Comparison of ENCODE assay signal across 9 mouse cellular contexts in genomic region chr3:84335421-84336073, GRCm38 (mm10). TPM values are rescaled to one million over a fixed set of nuclear protein-coding genes. Genes with fewer than 3 reads are reported as not detected.
DNase-seq lines count a peak whose midpoint lies in the region; ATAC-seq and TF ChIP-seq lines count a peak whose summit lies in the region.
"Had no signal": no experiment of that assay in that cellular context is flagged by ENCODE, and none has a peak within 500 bp of the region (broad histone marks: within the 10 kb centered on the region; RNA-seq: fewer than 3 reads in every experiment).

No protein-coding gene starts in this region.

- peaks cover 2% of the 10 kb centered on the region; the same call in 1 of the 2 replicates for H3K27me3 ChIP-seq in forebrain, embryonic 11.5 days (ENCODE audit: control insufficient read depth, insufficient read depth, low read length)
- peaks cover 9% of the 10 kb centered on the region; the same call in 1 of the 2 replicates for H3K27me3 ChIP-seq in forebrain, embryonic 14.5 days (replicated peaks; ENCODE audit: control insufficient read depth, insufficient read depth, low read length)
- H3K27me3 ChIP-seq in limb, embryonic 12.5 days: peaks cover 36% of the 10 kb centered on the region
- H3K27me3 ChIP-seq in limb, embryonic 10.5 days (ENCODE audit: low read depth, poor library complexity, severe bottlenecking): peaks cover 55% of the 10 kb centered on the region
- H3K27me3 ChIP-seq in hindbrain, embryonic 10.5 days (ENCODE audit: insufficient read depth, poor library complexity, severe bottlenecking): peaks cover 46% of the 10 kb centered on the region
- peaks cover 10% of the 10 kb centered on the region; the same call in 1 of the 2 replicates for H3K27me3 ChIP-seq in midbrain, embryonic 13.5 days
- H3K27me3 ChIP-seq in cerebellum, adult 2 months (ENCODE audit: control insufficient read depth, insufficient read depth, low read length): no peaks in the 10 kb centered on the region

- H3K4me3 ChIP-seq in forebrain, embryonic 11.5 days (ENCODE audit: low read depth, low read length): no peak overlapping the region
- H3K4me3 ChIP-seq in forebrain, embryonic 14.5 days (ENCODE audit: low read depth, low read length): no peak overlapping the region
- H3K4me3 ChIP-seq in limb, embryonic 12.5 days (replicated peaks): no peak overlapping the region
- no peak overlapping the region for H3K4me3 ChIP-seq in limb, embryonic 10.5 days
- H3K4me3 ChIP-seq in hindbrain, embryonic 10.5 days: peak overlapping the region; percentile 36
- H3K4me3 ChIP-seq in midbrain, embryonic 13.5 days (replicated peaks): no peak overlapping the region
- no peak overlapping the region for H3K4me3 ChIP-seq in cerebellum, adult 2 months (replicated peaks; ENCODE audit: insufficient read depth, low read depth, low read length)

- TF ChIP-seq POLR2A in cerebellum, adult 2 months (IDR thresholded peaks at IDR 0.05; ENCODE audit: borderline replicate concordance, insufficient read depth, low read length): no peak

- H3K36me3 ChIP-seq in forebrain, embryonic 11.5 days (ENCODE audit: control insufficient read depth, insufficient read depth, low read length): no peaks in the 10 kb centered on the region
- no peaks in the 10 kb centered on the region for H3K36me3 ChIP-seq in forebrain, embryonic 14.5 days (ENCODE audit: control insufficient read depth, insufficient read depth, low read length)
- H3K36me3 ChIP-seq in limb, embryonic 12.5 days: no peaks in the 10 kb centered on the region
- no peaks in the 10 kb centered on the region for H3K36me3 ChIP-seq in limb, embryonic 10.5 days
- no peaks in the 10 kb centered on the region for H3K36me3 ChIP-seq in hindbrain, embryonic 10.5 days
- no peaks in the 10 kb centered on the region for H3K36me3 ChIP-seq in midbrain, embryonic 13.5 days

- H3K4me2 ChIP-seq in forebrain, embryonic 11.5 days (ENCODE audit: low read depth, low read length, severe bottlenecking): peak overlapping the region; percentile 19; the same call in 1 of the 2 replicates
- H3K4me2 ChIP-seq in forebrain, embryonic 14.5 days (ENCODE audit: low read length): no peak overlapping the region
- H3K4me2 ChIP-seq in limb, embryonic 12.5 days: 0 out of 2 replicates have a peak overlapping the region, but pooled peaks have one; percentile 47
- H3K4me2 ChIP-seq in midbrain, embryonic 13.5 days (replicated peaks): peak overlapping the region; percentile 42

- no peaks in the 10 kb centered on the region for H3K9me3 ChIP-seq in forebrain, embryonic 11.5 days (ENCODE audit: control insufficient read depth, low read length)
- no peaks in the 10 kb centered on the region for H3K9me3 ChIP-seq in forebrain, embryonic 14.5 days (replicated peaks; ENCODE audit: control insufficient read depth, low read length)
- no peaks in the 10 kb centered on the region for H3K9me3 ChIP-seq in limb, embryonic 12.5 days
- H3K9me3 ChIP-seq in limb, embryonic 10.5 days (replicated peaks): no peaks in the 10 kb centered on the region
- no peaks in the 10 kb centered on the region for H3K9me3 ChIP-seq in hindbrain, embryonic 10.5 days
- no peaks in the 10 kb centered on the region for H3K9me3 ChIP-seq in midbrain, embryonic 13.5 days

- H3K27ac ChIP-seq in forebrain, embryonic 11.5 days (ENCODE audit: low read depth, low read length): no peak overlapping the region
- H3K27ac ChIP-seq in forebrain, embryonic 14.5 days (ENCODE audit: low read depth, low read length): no peak overlapping the region
- H3K27ac ChIP-seq in limb, embryonic 12.5 days: no peak overlapping the region
- H3K27ac ChIP-seq in limb, embryonic 10.5 days: no peak overlapping the region
- no peak overlapping the region for H3K27ac ChIP-seq in hindbrain, embryonic 10.5 days
- no peak overlapping the region for H3K27ac ChIP-seq in midbrain, embryonic 13.5 days
- H3K27ac ChIP-seq in cerebellum, adult 2 months (ENCODE audit: insufficient read depth, low read length): no peak overlapping the region

- H3K4me1 ChIP-seq in forebrain, embryonic 11.5 days (replicated peaks; ENCODE audit: control insufficient read depth, insufficient read depth, low read length): no peaks in the 10 kb centered on the region
- H3K4me1 ChIP-seq in forebrain, embryonic 14.5 days (ENCODE audit: control insufficient read depth, insufficient read depth, low read length): peaks cover 2% of the 10 kb centered on the region; the same call in 1 of the 2 replicates
- peaks cover 10% of the 10 kb centered on the region for H3K4me1 ChIP-seq in limb, embryonic 12.5 days (replicated peaks)
- H3K4me1 ChIP-seq in limb, embryonic 10.5 days: peaks cover 28% of the 10 kb centered on the region
- H3K4me1 ChIP-seq in hindbrain, embryonic 10.5 days (replicated peaks): peaks cover 28% of the 10 kb centered on the region
- peaks cover 23% of the 10 kb centered on the region for H3K4me1 ChIP-seq in midbrain, embryonic 13.5 days (replicated peaks)
- peaks cover 3% of the 10 kb centered on the region; the same call in 1 of the 2 replicates for H3K4me1 ChIP-seq in cerebellum, adult 2 months (ENCODE audit: control insufficient read depth, insufficient read depth, low read length)

- peak; percentile 49 for DNase-seq in forebrain, embryonic 11.5 days (ENCODE audit: low spot score)
- DNase-seq in forebrain, embryonic 14.5 days (ENCODE audit: low spot score): no peak
- DNase-seq in limb, embryonic 10.5 days (ENCODE audit: low spot score): no peak
- DNase-seq in hindbrain, embryonic 10.5 days (ENCODE audit: low spot score): no peak
- no peak for DNase-seq in cerebellum, adult 2 months
- no peak for DNase-seq in gastrocnemius, adult 18-20 months (ENCODE audit: low spot score)
- DNase-seq: lung, adult 2 months had no signal

- ATAC-seq in forebrain, embryonic 11.5 days (replicated peaks; ENCODE audit: low FRiP score): no peak
- ATAC-seq in forebrain, embryonic 14.5 days: no peak
- no peak for ATAC-seq in limb, embryonic 12.5 days (ENCODE audit: insufficient number of reproducible peaks, insufficient read depth, low FRiP score, low TSS enrichment, low read depth)
- no peak for ATAC-seq in midbrain, embryonic 13.5 days

- no peak for TF ChIP-seq CTCF in cerebellum, adult 2 months (IDR thresholded peaks at IDR 0.05; ENCODE audit: borderline replicate concordance, insufficient read depth, low read depth, low read length)

- WGBS in forebrain, embryonic 11.5 days: 32% methylated on average over 8 of the region's 8 CpGs
- 34% methylated on average over 8 of the region's 8 CpGs for WGBS in forebrain, embryonic 14.5 days
- WGBS in limb, embryonic 12.5 days: 39% methylated on average over 8 of the region's 8 CpGs
- WGBS in limb, embryonic 10.5 days: 41% methylated on average over 8 of the region's 8 CpGs
- WGBS in hindbrain, embryonic 10.5 days: 39% methylated on average over 8 of the region's 8 CpGs
- WGBS in midbrain, embryonic 13.5 days: 35% methylated on average over 8 of the region's 8 CpGs
- WGBS in cerebellum, adult 2 months: 60% methylated on average over 8 of the region's 8 CpGs

- no peak overlapping the region for H3K9ac ChIP-seq in forebrain, embryonic 11.5 days (ENCODE audit: low read length)
- H3K9ac ChIP-seq in forebrain, embryonic 14.5 days (ENCODE audit: low read length): no peak overlapping the region
- H3K9ac ChIP-seq in limb, embryonic 12.5 days (replicated peaks): no peak overlapping the region
- no peak overlapping the region for H3K9ac ChIP-seq in midbrain, embryonic 13.5 days (replicated peaks)

RNA-seq across cellular contexts. Expression of gene Trim2, which starts 28.9 kb away (rescaled TPM):
- polyA plus RNA-seq in forebrain, embryonic 11.5 days (2014; fragmentation: Nextera tagmentation; extraction: Ambion mirVana): 63.0 and 70.3 TPM in 2 replicates
- 117 and 162 TPM in 2 replicates for polyA plus RNA-seq in forebrain, embryonic 14.5 days (2014; fragmentation: Nextera tagmentation; extraction: Ambion mirVana)
- 17.8 and 18.5 TPM in 2 replicates for polyA plus RNA-seq in limb, embryonic 12.5 days (2016; fragmentation: Nextera tagmentation; extraction: Ambion mirVana)
- 11.3 and 13.5 TPM in 2 replicates for polyA plus RNA-seq in limb, embryonic 10.5 days (2016; fragmentation: Nextera tagmentation; extraction: Ambion mirVana)
- polyA plus RNA-seq in hindbrain, embryonic 10.5 days (2016; fragmentation: Nextera tagmentation; extraction: Ambion mirVana): 65.9 and 87.0 TPM in 2 replicates
- 165 and 177 TPM in 2 replicates for polyA plus RNA-seq in midbrain, embryonic 13.5 days (2015; fragmentation: Nextera tagmentation; extraction: Ambion mirVana)
- polyA plus RNA-seq in cerebellum, adult 2 months (2012; rRNA removed): 120 and 129 TPM in 2 replicates
- total RNA-seq in gastrocnemius, adult 18-20 months (2021): 1 to 10 TPM; 1.4 to 1.8 TPM
